ENCODE assay signal across 11 mouse cellular contexts in genomic region chr5:143058675-143059074, GRCm38 (mm10). TPM values are rescaled to one million over a fixed set of nuclear protein-coding genes. Genes with fewer than 3 reads are reported as not detected.
DNase-seq lines count a peak whose midpoint lies in the region; ATAC-seq and TF ChIP-seq lines count a peak whose summit lies in the region.
"Had no signal": no experiment of that assay in that cellular context is flagged by ENCODE, and none has a peak within 500 bp of the region (broad histone marks: within the 10 kb centered on the region; RNA-seq: fewer than 3 reads in every experiment).

No protein-coding gene starts in this region.

- no peak overlapping the region for H3K4me3 ChIP-seq in layer of hippocampus, adult 2 months
- no peak overlapping the region for H3K4me3 ChIP-seq in embryonic facial prominence, embryonic 12.5 days
- H3K4me3 ChIP-seq in liver, embryonic 12.5 days: peak overlapping the region; percentile 28
- no peak overlapping the region for H3K4me3 ChIP-seq in kidney, adult 2 months (ENCODE audit: insufficient read depth, low read depth, low read length)
- H3K4me3 ChIP-seq: midbrain, embryonic 12.5 days had no signal

- peaks cover 12% of the 10 kb centered on the region; the same call in 1 of the 2 replicates for H3K4me1 ChIP-seq in embryonic facial prominence, embryonic 12.5 days
- peaks cover 98% of the 10 kb centered on the region for H3K4me1 ChIP-seq in liver, embryonic 12.5 days
- peaks cover 4% of the 10 kb centered on the region; the same call in 1 of the 2 replicates for H3K4me1 ChIP-seq in kidney, adult 2 months (ENCODE audit: control insufficient read depth, insufficient read depth, low read length)

- no peaks in the 10 kb centered on the region for H3K27me3 ChIP-seq in embryonic facial prominence, embryonic 12.5 days
- H3K27me3 ChIP-seq in liver, embryonic 12.5 days (replicated peaks): no peaks in the 10 kb centered on the region
- H3K27me3 ChIP-seq in kidney, adult 2 months (replicated peaks; ENCODE audit: control insufficient read depth, insufficient read depth, low read length): no peaks in the 10 kb centered on the region
- H3K27me3 ChIP-seq: midbrain, embryonic 12.5 days had no signal

- DNase-seq in layer of hippocampus, adult 2 months (ENCODE audit: low spot score in 2 of 2): no peak
- DNase-seq in layer of hippocampus, adult 9-10 months (ENCODE audit: low spot score): no peak
- DNase-seq in Muller cell, postnatal 12 days (ENCODE audit: inconsistent ontology term): peak; percentile 33
- no peak for DNase-seq in left cerebral cortex, postnatal 4 days
- no peak for DNase-seq in gastrocnemius, adult 18-20 months (ENCODE audit: low spot score)
- DNase-seq in kidney, adult 2 months: no peak
- DNase-seq: right cerebral cortex, postnatal 14 days had no signal

- TF ChIP-seq POLR2A in kidney, adult 2 months (IDR thresholded peaks at IDR 0.05; ENCODE audit: low read depth, low read length): no peak

- peaks cover 46% of the 10 kb centered on the region for H3K36me3 ChIP-seq in embryonic facial prominence, embryonic 12.5 days
- peaks cover 35% of the 10 kb centered on the region for H3K36me3 ChIP-seq in liver, embryonic 12.5 days
- peaks cover 6% of the 10 kb centered on the region; the same call in 1 of the 2 replicates for H3K36me3 ChIP-seq in kidney, adult 2 months (ENCODE audit: control insufficient read depth, insufficient read depth, low read length)

- no peaks in the 10 kb centered on the region for H3K9me3 ChIP-seq in embryonic facial prominence, embryonic 12.5 days
- no peaks in the 10 kb centered on the region for H3K9me3 ChIP-seq in liver, embryonic 12.5 days (replicated peaks)
- H3K9me3 ChIP-seq: midbrain, embryonic 12.5 days had no signal

- TF ChIP-seq CTCF in layer of hippocampus, adult 2 months (conservative IDR thresholded peaks at IDR 0.05): no peak
- TF ChIP-seq CTCF in kidney, adult 2 months (conservative IDR thresholded peaks at IDR 0.05; ENCODE audit: insufficient read depth, insufficient read length, low read depth, low read length): no peak

- no peak overlapping the region for H3K4me2 ChIP-seq in embryonic facial prominence, embryonic 12.5 days (replicated peaks)
- peak overlapping the region; percentile 67 for H3K4me2 ChIP-seq in liver, embryonic 12.5 days
- H3K4me2 ChIP-seq: midbrain, embryonic 12.5 days had no signal

- H3K27ac ChIP-seq in layer of hippocampus, adult 2 months: peak overlapping the region; percentile 88
- 0 out of 2 replicates have a peak overlapping the region, but pooled peaks have one; percentile 36 for H3K27ac ChIP-seq in embryonic facial prominence, embryonic 12.5 days
- peak overlapping the region; percentile 99 for H3K27ac ChIP-seq in liver, embryonic 12.5 days
- H3K27ac ChIP-seq in kidney, adult 2 months (ENCODE audit: insufficient read depth, low read depth, low read length): no peak overlapping the region
- H3K27ac ChIP-seq: midbrain, embryonic 12.5 days had no signal

- H3K9ac ChIP-seq in embryonic facial prominence, embryonic 12.5 days: no peak overlapping the region
- peak overlapping the region; percentile 73 for H3K9ac ChIP-seq in liver, embryonic 12.5 days
- H3K9ac ChIP-seq: midbrain, embryonic 12.5 days had no signal

- no peak for ATAC-seq in embryonic facial prominence, embryonic 12.5 days (ENCODE audit: insufficient number of reproducible peaks, insufficient read depth, low FRiP score, low TSS enrichment)
- peak; percentile 42 for ATAC-seq in liver, embryonic 12.5 days
- ATAC-seq: inflammation-experienced regulatory T-cells, adult 6 months had no signal

- intact Hi-C loops in left cerebral cortex, postnatal 4 days (cut with DNase I): no loop called here

RNA-seq across cellular contexts. Expression of gene Rnf216, which starts 54.1 kb away (rescaled TPM):
- total RNA-seq in layer of hippocampus, adult 2 months (2021): 10 to 100 TPM; 47.8 to 52.5 TPM
- polyA plus RNA-seq in embryonic facial prominence, embryonic 12.5 days (2016; fragmentation: Nextera tagmentation; extraction: Ambion mirVana): 56.4 and 56.9 TPM in 2 replicates
- polyA plus RNA-seq in liver, embryonic 12.5 days (2016; fragmentation: Nextera tagmentation; extraction: Ambion mirVana): 28.5 and 30.1 TPM in 2 replicates
- 10 to 100 TPM; 41.9 to 42.5 TPM for total RNA-seq in left cerebral cortex, postnatal 4 days (2021)
- 10 to 100 TPM; 15.5 to 17.0 TPM for total RNA-seq in gastrocnemius, adult 18-20 months (2021)
- 22.7 and 23.5 TPM in 2 replicates for polyA plus RNA-seq in kidney, adult 2 months (2012; rRNA removed)
